Mouse (Mus musculus) cerebellum, adult 2 months (tissue): ENCODE measurements at regions not wholly inside any gene's neighbourhood (a gene's known extent, or its start where the extent isn't known, plus 50 kb on each side); places are given as distances from the start of the nearest gene placed in this dataset.

Source experiments
- CTCF ChIP-seq: fragments of 200-500 bp; IDR thresholded peaks from 2 replicates; pipeline ENCODE4 v1.5.1; 2011; ENCODE audit warnings: low read depth, mild to moderate bottlenecking, control low read depth, low read length, moderate library complexity, borderline replicate concordance; ENCODE audit not compliant: insufficient read depth
- POLR2A ChIP-seq: fragments of 200-500 bp; IDR thresholded peaks from 2 replicates; pipeline ENCODE4 v1.6.1; 2011; ENCODE audit warnings: low read length, control low read depth, borderline replicate concordance; ENCODE audit not compliant: insufficient read depth

GRCm38 (mm10) chr14:16185246-16185645, 63.8 kb upstream of the Ngly1 start:
- TF ChIP-seq CTCF (no peak), POLR2A (no peak)
